Mouse (Mus musculus): ENCODE measurements around the gene Rrm2.

DNA sequence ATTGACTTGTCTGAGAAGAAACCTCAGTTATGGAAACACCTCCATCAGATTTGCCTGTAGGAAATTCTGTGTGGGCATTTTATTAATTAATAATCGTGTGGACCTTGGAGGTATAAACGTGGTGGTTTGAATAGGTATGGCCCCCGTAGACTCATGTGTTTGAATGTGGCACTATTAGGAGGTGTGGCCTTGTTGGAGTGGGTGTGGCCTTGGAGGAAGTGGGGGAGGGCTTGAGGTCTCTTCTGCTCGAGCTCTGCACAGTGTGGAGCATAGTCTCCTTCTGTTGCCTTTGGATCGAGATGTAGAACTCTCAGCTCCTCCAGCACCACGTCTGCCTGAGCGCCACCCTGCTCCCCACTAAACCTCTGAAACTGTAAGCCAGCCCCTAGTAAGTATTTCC lies 24.6 kb upstream of the Rrm2 start:
- TF ChIP-seq POLR2A (IDR thresholded peaks at IDR 0.05; ENCODE audit: low read depth, low read length), result no peak
- TF ChIP-seq CTCF (IDR thresholded peaks at IDR 0.05; ENCODE audit: extremely low read depth, insufficient read length, insufficient replicate concordance, low read depth, low read length), result no peak

Data from small intestine, adult 2 months (tissue).